Mouse (Mus musculus): Measurements from ENCODE around the gene Slc30a10. TPM values are rescaled to one million over a fixed set of nuclear protein-coding genes. Genes with fewer than 3 reads are reported as not detected.

The Slc30a10 gene
- total and polyA plus RNA-seq, 3 experiments, result not detected

DNA sequence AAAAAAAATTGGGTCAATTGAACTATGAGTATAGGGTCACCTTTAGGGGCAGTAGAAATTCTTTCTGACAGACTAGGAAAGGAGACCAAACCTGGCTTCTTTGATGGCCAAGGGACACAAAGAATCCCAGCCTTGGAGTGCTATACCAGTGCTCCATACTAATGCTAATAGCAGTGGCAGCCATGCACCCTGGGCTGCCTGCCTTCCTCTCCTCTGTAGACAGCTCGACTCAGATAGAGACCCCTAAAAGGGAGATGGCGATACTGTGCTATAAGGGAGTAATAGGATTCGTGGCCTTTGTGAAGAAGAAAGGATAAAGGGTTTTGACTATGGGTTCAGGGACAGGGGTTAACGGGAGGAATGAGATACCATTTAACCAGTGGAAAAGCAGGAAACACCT, 504 bp upstream of the Slc30a10 start:
- no peaks in the 10 kb centered on the region for H3K36me3 ChIP-seq (replicated peaks in 1 of 2; ENCODE audit: control insufficient read depth in 1 of 2, insufficient read depth in 1 of 2, low read length in 1 of 2)
- no peak for DNase-seq (ENCODE audit: extremely low read depth)
- H3K9me3 ChIP-seq (replicated peaks; ENCODE audit: low read length), result no peaks in the 10 kb centered on the region
- H3K4me1 ChIP-seq (ENCODE audit: control insufficient read depth in 1 of 2, insufficient read depth in 2 of 2), result peaks cover 0 to 6% of the 10 kb centered on the region in 2 experiments; a peak in 1 of 4 replicates
- dilution Hi-C loops (cut with MboI; ENCODE audit: extremely low pct_ligation_motif_present, extremely low pct_unique_long_range_greater_than_20kb, low sequenced_read_pairs) (no loop called here), in situ Hi-C loops (cut with MboI; ENCODE audit: low pct_ligation_motif_present, low pct_unique_long_range_greater_than_20kb, low sequenced_read_pairs) (no loop called here)
- no peaks in the 10 kb centered on the region for H3K79me2 ChIP-seq (replicated peaks; ENCODE audit: control insufficient read depth, extremely low read depth, insufficient read depth, poor library complexity, severe bottlenecking)
- no peak overlapping the region for H3K4me2 ChIP-seq (ENCODE audit: insufficient read depth, low read depth, poor library complexity, severe bottlenecking)
- TF ChIP-seq NELFE (IDR thresholded peaks at IDR 0.05; ENCODE audit: low read depth, low read length), result no peak
- TF ChIP-seq ZMIZ1 (IDR thresholded peaks at IDR 0.05; ENCODE audit: low read depth, low read length), result no peak
- no peak overlapping the region for H3K9ac ChIP-seq (ENCODE audit: insufficient read depth, low read depth)
- no peaks in the 10 kb centered on the region for H3K27me3 ChIP-seq (replicated peaks)
- no peak overlapping the region for H3K4me3 ChIP-seq (replicated peaks in 1 of 3; ENCODE audit: low read depth in 2 of 3, low read length in 2 of 3, poor library complexity in 1 of 3)
- no peak overlapping the region for H3K27ac ChIP-seq (ENCODE audit: insufficient read depth, low read depth)

DNA sequence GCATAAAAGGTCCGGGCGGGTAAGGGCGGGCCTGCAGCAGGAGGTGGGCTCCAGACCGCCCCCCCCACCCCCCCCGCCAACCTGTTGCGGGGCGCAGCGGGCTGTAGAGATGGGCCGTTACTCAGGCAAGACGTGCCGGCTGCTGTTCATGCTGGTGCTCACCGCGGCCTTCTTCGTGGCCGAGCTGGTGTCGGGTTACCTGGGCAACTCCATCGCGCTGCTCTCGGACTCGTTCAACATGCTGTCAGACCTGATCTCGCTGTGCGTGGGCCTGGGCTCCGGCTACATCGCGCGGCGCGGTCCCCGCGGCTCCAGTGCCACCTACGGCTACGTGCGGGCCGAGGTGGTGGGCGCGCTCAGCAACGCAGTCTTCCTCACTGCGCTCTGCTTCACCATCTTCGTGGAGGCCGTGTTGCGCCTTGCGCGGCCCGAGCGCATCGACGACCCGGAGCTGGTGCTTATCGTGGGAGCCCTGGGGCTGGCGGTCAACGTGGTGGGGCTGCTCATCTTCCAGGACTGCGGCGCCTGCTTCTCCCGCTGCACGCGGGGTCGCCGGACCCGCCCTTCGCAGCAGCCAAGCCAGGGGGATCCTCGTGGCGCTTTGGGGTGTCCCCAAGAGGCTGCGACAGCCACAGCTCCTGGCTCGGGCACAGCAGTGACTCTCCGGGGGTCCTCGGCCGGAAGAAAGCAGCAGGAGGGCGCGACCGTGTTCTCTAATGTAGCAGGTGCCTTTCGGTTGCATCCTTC, 480 bp downstream of the Slc30a10 start:
- Histone ChIP-seq H3K27me3 (replicated peaks) (no peaks in the 10 kb centered on the region), H3K4me1 (ENCODE audit: control insufficient read depth in 1 of 2, insufficient read depth in 2 of 2) (peaks cover 0 to 5% of the 10 kb centered on the region in 2 experiments; a peak in 1 of 4 replicates), H3K9me3 (replicated peaks; ENCODE audit: low read length) (no peaks in the 10 kb centered on the region), H3K79me2 (replicated peaks; ENCODE audit: control insufficient read depth, extremely low read depth, insufficient read depth, poor library complexity, severe bottlenecking) (no peaks in the 10 kb centered on the region), H3K27ac (ENCODE audit: insufficient read depth, low read depth) (no peak overlapping the region), H3K4me3 (replicated peaks in 1 of 3; ENCODE audit: low read depth in 2 of 3, low read length in 2 of 3, poor library complexity in 1 of 3) (no peak overlapping the region), H3K9ac (ENCODE audit: insufficient read depth, low read depth) (no peak overlapping the region), H3K36me3 (replicated peaks in 1 of 2; ENCODE audit: control insufficient read depth in 1 of 2, insufficient read depth in 1 of 2, low read length in 1 of 2) (no peaks in the 10 kb centered on the region), H3K4me2 (ENCODE audit: insufficient read depth, low read depth, poor library complexity, severe bottlenecking) (no peak overlapping the region)
- in situ Hi-C loops (cut with MboI; ENCODE audit: low pct_ligation_motif_present, low pct_unique_long_range_greater_than_20kb, low sequenced_read_pairs), result no loop called here
- dilution Hi-C loops (cut with MboI; ENCODE audit: extremely low pct_ligation_motif_present, extremely low pct_unique_long_range_greater_than_20kb, low sequenced_read_pairs), result no loop called here
- DNase-seq (ENCODE audit: extremely low read depth), result no peak
- no peak for TF ChIP-seq ETS1 (conservative IDR thresholded peaks at IDR 0.05; ENCODE audit: low read depth, low read length)

DNA sequence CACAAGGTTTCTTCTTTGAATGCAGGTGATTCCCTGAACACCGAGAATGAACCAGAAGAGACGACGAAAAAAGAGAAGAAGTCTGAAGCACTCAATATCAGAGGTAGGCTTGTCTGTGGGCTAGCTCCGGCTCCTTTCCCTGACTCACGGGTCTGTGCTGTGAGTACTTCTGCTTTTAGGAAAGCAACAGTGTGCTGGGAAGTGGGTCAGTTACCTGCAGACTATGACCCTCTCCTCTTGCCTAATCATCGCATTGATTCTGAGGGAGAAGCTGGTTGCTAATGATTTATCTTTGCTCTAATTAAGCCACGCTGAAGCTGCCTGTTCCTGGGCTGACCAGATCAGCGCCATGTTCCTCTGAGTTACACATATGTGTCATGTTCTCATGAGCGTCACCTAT, 1.7 kb downstream of the Slc30a10 start:
- in situ Hi-C loops (cut with MboI; ENCODE audit: low pct_ligation_motif_present, low pct_unique_long_range_greater_than_20kb, low sequenced_read_pairs) (no loop called here), dilution Hi-C loops (cut with MboI; ENCODE audit: extremely low pct_ligation_motif_present, extremely low pct_unique_long_range_greater_than_20kb, low sequenced_read_pairs) (no loop called here)
- H3K4me1 ChIP-seq (ENCODE audit: control insufficient read depth in 1 of 2, insufficient read depth in 2 of 2), result peaks cover 0 to 4% of the 10 kb centered on the region in 2 experiments; a peak in 1 of 4 replicates
- no peaks in the 10 kb centered on the region for H3K9me3 ChIP-seq (replicated peaks; ENCODE audit: low read length)
- TF ChIP-seq CHD1 (IDR thresholded peaks at IDR 0.05; ENCODE audit: low read depth, low read length) (no peak), SIN3A (IDR thresholded peaks at IDR 0.05; ENCODE audit: low read length) (no peak), MAX (IDR thresholded peaks at IDR 0.05; ENCODE audit: low read length) (no peak), POLR2A (IDR thresholded peaks at IDR 0.05; ENCODE audit: low read depth, low read length) (no peak), USF2 (conservative IDR thresholded peaks at IDR 0.05; ENCODE audit: low read depth, low read length) (no peak), EP300 (IDR thresholded peaks at IDR 0.05; ENCODE audit: low read length) (no peak), SMC3 (IDR thresholded peaks at IDR 0.05; ENCODE audit: low read depth, low read length) (no peak), MAFK (IDR thresholded peaks at IDR 0.05; ENCODE audit: insufficient replicate concordance, low read length) (no peak), MXI1 (IDR thresholded peaks at IDR 0.05; ENCODE audit: low read depth, low read length) (no peak), RAD21 (IDR thresholded peaks at IDR 0.05; ENCODE audit: low read depth, low read length) (no peak), MAZ (IDR thresholded peaks at IDR 0.05; ENCODE audit: low read depth, low read length) (no peak)
- H3K36me3 ChIP-seq (replicated peaks in 1 of 2; ENCODE audit: control insufficient read depth in 1 of 2, insufficient read depth in 1 of 2, low read length in 1 of 2), result no peaks in the 10 kb centered on the region
- H3K4me3 ChIP-seq (replicated peaks in 1 of 3; ENCODE audit: low read depth in 2 of 3, low read length in 2 of 3, poor library complexity in 1 of 3), result no peak overlapping the region
- DNase-seq (ENCODE audit: extremely low read depth), result no peak
- H3K27ac ChIP-seq (ENCODE audit: insufficient read depth, low read depth), result no peak overlapping the region
- no peaks in the 10 kb centered on the region for H3K27me3 ChIP-seq (replicated peaks)
- no peaks in the 10 kb centered on the region for H3K79me2 ChIP-seq (replicated peaks; ENCODE audit: control insufficient read depth, extremely low read depth, insufficient read depth, poor library complexity, severe bottlenecking)
- no peak overlapping the region for H3K9ac ChIP-seq (ENCODE audit: insufficient read depth, low read depth)
- no peak overlapping the region for H3K4me2 ChIP-seq (ENCODE audit: insufficient read depth, low read depth, poor library complexity, severe bottlenecking)
